Mouse (Mus musculus): ENCODE measurements around the gene Ccl27a. TPM values are rescaled to one million over a fixed set of nuclear protein-coding genes. Genes with fewer than 3 reads are reported as not detected.

The Ccl27a gene
- total and polyA plus RNA-seq, 3 experiments, result 17.7 to 23.6 (median 20.2) TPM

- H3K4me3 ChIP-seq, result no peak overlapping the region
- H3K4me1 ChIP-seq (ENCODE audit: control insufficient read depth, insufficient read depth, low read length), result peaks cover 6% of the 10 kb centered on the region
- H3K27ac ChIP-seq, result no peak overlapping the region
- no peaks in the 10 kb centered on the region for H3K79me2 ChIP-seq (replicated peaks; ENCODE audit: control insufficient read depth, insufficient read depth, low read length)
- no peaks in the 10 kb centered on the region; the same call in 1 of the 2 replicates for H3K36me3 ChIP-seq (ENCODE audit: control insufficient read depth, insufficient read depth, low read length)
- H3K9ac ChIP-seq (ENCODE audit: low read depth, low read length), result no peak overlapping the region
- intact Hi-C loops (cut with DNase I), result no loop called here
- no peaks in the 10 kb centered on the region for H3K27me3 ChIP-seq (ENCODE audit: control insufficient read depth, insufficient read depth, low read length)
- TF ChIP-seq CTCF (IDR thresholded peaks at IDR 0.05), result no peak
- no peak for TF ChIP-seq EP300 (IDR thresholded peaks at IDR 0.05; ENCODE audit: insufficient read depth, low read depth, low read length)
- 94% methylated on average over 13 of the region's 13 CpGs for WGBS
- no peak for DNase-seq
Measured at GRCm38 (mm10) chr4:41757321-41757720, 16.7 kb downstream of the Ccl27a start.

DNA sequence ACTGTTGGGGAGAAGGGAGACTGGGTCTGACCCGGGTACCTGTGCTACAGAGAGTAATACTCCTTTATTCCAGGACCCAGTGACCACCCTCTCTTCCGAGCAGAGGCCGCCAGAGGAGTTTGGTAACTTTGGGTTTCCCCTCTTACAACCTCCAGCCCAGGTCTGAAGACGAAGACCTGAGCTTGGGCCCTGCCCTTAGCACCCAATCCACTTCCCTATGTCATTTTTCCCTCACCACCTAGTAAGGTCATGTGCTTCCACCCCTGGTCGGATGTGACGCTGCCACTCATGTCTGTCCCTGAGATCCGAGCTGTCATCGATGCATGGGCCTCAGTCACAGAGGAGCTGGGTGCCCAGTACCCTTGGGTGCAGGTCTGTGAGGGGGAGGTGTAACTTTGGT lies 17.6 kb downstream of the Ccl27a start:
- H3K9ac ChIP-seq (ENCODE audit: low read depth, low read length), result peak overlapping the region; percentile 62
- no peak for TF ChIP-seq POLR2A (IDR thresholded peaks at IDR 0.05; ENCODE audit: insufficient read depth, low read depth, low read length)
- no peak for TF ChIP-seq EP300 (IDR thresholded peaks at IDR 0.05; ENCODE audit: insufficient read depth, low read depth, low read length)
- TF ChIP-seq CTCF (IDR thresholded peaks at IDR 0.05), result no peak
- H3K4me1 ChIP-seq (ENCODE audit: control insufficient read depth, insufficient read depth, low read length), result peaks cover 4% of the 10 kb centered on the region
- H3K27ac ChIP-seq, result peak overlapping the region; percentile 99
- intact Hi-C loops (cut with DNase I), result loop anchor here (1.0 kb wide), 1 partner anchor 15 kb away; no protein-coding TSS in a partner anchor
- WGBS, result 61% methylated on average over 8 of the region's 8 CpGs
- no peak for DNase-seq
- no peaks in the 10 kb centered on the region for H3K27me3 ChIP-seq (ENCODE audit: control insufficient read depth, insufficient read depth, low read length)
- H3K4me3 ChIP-seq, result peak overlapping the region; percentile 83
- H3K36me3 ChIP-seq (ENCODE audit: control insufficient read depth, insufficient read depth, low read length), result no peaks in the 10 kb centered on the region; the same call in 1 of the 2 replicates
- no peaks in the 10 kb centered on the region for H3K79me2 ChIP-seq (replicated peaks; ENCODE audit: control insufficient read depth, insufficient read depth, low read length)

- H3K4me3 ChIP-seq, result peak within 1 kb of the TSS; percentile 83
Measured at GRCm38 (mm10) chr4:41755338-41756305, 18.4 kb downstream of the Ccl27a start, which contains the start of gene Sigmar1. Sigmar1 (minus strand) TSS chr4:41756157.

DNA sequence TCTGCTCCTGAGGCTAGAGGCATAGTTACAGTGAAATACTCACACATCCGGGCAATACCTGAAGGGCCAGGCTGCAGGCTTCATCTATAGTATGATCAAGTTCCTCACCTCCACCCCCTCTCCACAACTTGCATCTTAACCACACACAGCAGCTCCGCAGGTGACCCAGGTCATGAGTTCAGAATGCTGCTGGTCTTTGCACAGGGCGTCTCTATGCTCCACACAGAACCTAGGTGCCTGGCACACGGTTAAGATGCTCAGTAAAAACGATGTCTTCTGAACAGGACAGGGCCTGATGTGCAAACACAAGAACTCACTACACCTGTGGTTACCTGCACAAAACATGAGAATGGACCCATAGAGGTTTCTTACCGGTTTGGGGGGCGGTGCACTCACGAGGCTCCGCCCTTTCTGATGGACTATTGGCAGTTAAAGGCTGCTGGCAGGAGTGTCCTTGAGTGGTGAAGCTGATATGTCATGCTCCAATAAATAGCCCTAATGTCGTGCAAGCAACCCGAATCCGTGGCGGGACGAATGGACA lies 19.2 kb downstream of the Ccl27a start, which contains the start of gene Galt:
Gene Galt, plus strand, starts transcription at position 432 of the 541 bp plus-strand sequence.
- intact Hi-C loops (cut with DNase I), result no loop called here
- Histone ChIP-seq H3K36me3 (ENCODE audit: control insufficient read depth, insufficient read depth, low read length) (no peaks in the 10 kb centered on the region), H3K79me2 (replicated peaks; ENCODE audit: control insufficient read depth, insufficient read depth, low read length) (no peaks in the 10 kb centered on the region), H3K27ac (peak within 1 kb of the TSS; percentile 99), H3K4me3 (peak within 1 kb of the TSS; percentile 83), H3K27me3 (ENCODE audit: control insufficient read depth, insufficient read depth, low read length) (no peaks in the 10 kb centered on the region), H3K4me1 (ENCODE audit: control insufficient read depth, insufficient read depth, low read length) (no peaks in the 10 kb centered on the region; the same call in none of the 2 replicates), H3K9ac (ENCODE audit: low read depth, low read length) (peak within 1 kb of the TSS; percentile 84)
- 18% methylated on average over 14 of the region's 14 CpGs for WGBS
- DNase-seq, result no peak
- no peak for TF ChIP-seq CTCF (IDR thresholded peaks at IDR 0.05)
- no peak for TF ChIP-seq POLR2A (IDR thresholded peaks at IDR 0.05; ENCODE audit: insufficient read depth, low read depth, low read length)
- TF ChIP-seq EP300 (IDR thresholded peaks at IDR 0.05; ENCODE audit: insufficient read depth, low read depth, low read length), result no peak

More at GRCm38 (mm10) chr4:41755338-41756305, 18.4 kb downstream of the Ccl27a start, which contains the start of gene Sigmar1:
- Histone ChIP-seq H3K79me2 (replicated peaks; ENCODE audit: control insufficient read depth, insufficient read depth, low read length) (no peaks in the 10 kb centered on the region), H3K4me1 (ENCODE audit: control insufficient read depth, insufficient read depth, low read length) (peaks cover 1% of the 10 kb centered on the region), H3K36me3 (ENCODE audit: control insufficient read depth, insufficient read depth, low read length) (no peaks in the 10 kb centered on the region), H3K27ac (peak within 1 kb of the TSS; percentile 99), H3K9ac (ENCODE audit: low read depth, low read length) (peak within 1 kb of the TSS; percentile 84), H3K27me3 (ENCODE audit: control insufficient read depth, insufficient read depth, low read length) (no peaks in the 10 kb centered on the region)
- TF ChIP-seq CTCF (IDR thresholded peaks at IDR 0.05) (peak; percentile 95), EP300 (IDR thresholded peaks at IDR 0.05; ENCODE audit: insufficient read depth, low read depth, low read length) (peak; percentile 67; the same call in 1 of the 2 replicates), POLR2A (IDR thresholded peaks at IDR 0.05; ENCODE audit: insufficient read depth, low read depth, low read length) (peak; percentile 53)
- peak; percentile 90 to 91 for DNase-seq
- under 1% methylated on average over 57 of the region's 57 CpGs for WGBS
- intact Hi-C loops (cut with DNase I), result loop anchor here (1.0 kb wide), 1 partner anchor 14 kb away; no protein-coding TSS in a partner anchor

GRCm38 (mm10) chr4:41745021-41745420 lies 29.0 kb downstream of the Ccl27a start:
- Histone ChIP-seq H3K27ac (no peak overlapping the region), H3K4me1 (ENCODE audit: control insufficient read depth, insufficient read depth, low read length) (peaks cover 2% of the 10 kb centered on the region), H3K36me3 (ENCODE audit: control insufficient read depth, insufficient read depth, low read length) (no peaks in the 10 kb centered on the region), H3K27me3 (ENCODE audit: control insufficient read depth, insufficient read depth, low read length) (no peaks in the 10 kb centered on the region), H3K9ac (ENCODE audit: low read depth, low read length) (no peak overlapping the region), H3K4me3 (no peak overlapping the region), H3K79me2 (replicated peaks; ENCODE audit: control insufficient read depth, insufficient read depth, low read length) (no peaks in the 10 kb centered on the region)
- TF ChIP-seq POLR2A (IDR thresholded peaks at IDR 0.05; ENCODE audit: insufficient read depth, low read depth, low read length) (no peak), CTCF (IDR thresholded peaks at IDR 0.05) (no peak), EP300 (IDR thresholded peaks at IDR 0.05; ENCODE audit: insufficient read depth, low read depth, low read length) (no peak)
- intact Hi-C loops (cut with DNase I), result no loop called here
- no peak for DNase-seq
- 73% methylated on average over 1 of the region's 1 CpGs for WGBS

Measured in heart, adult 2 months (tissue).